ENCODE assay signal across 7 mouse cellular contexts in genomic region chr6:4904055-4904450, GRCm38 (mm10). TPM values are rescaled to one million over a fixed set of nuclear protein-coding genes. Genes with fewer than 3 reads are reported as not detected.
DNase-seq lines count a peak whose midpoint lies in the region; ATAC-seq and TF ChIP-seq lines count a peak whose summit lies in the region.

No protein-coding gene starts in this region.

- H3K4me1 ChIP-seq in E14TG2a.4 (replicated peaks; ENCODE audit: low read depth, low read length) = peaks cover 38% of the 10 kb centered on the region
- H3K4me1 ChIP-seq in embryonic facial prominence, embryonic 13.5 days = peaks cover 15% of the 10 kb centered on the region
- peaks cover 35% of the 10 kb centered on the region for H3K4me1 ChIP-seq in hindbrain, embryonic 12.5 days
- peaks cover 19% of the 10 kb centered on the region for H3K4me1 ChIP-seq in limb, embryonic 12.5 days (replicated peaks)
- peaks cover 48% of the 10 kb centered on the region for H3K4me1 ChIP-seq in midbrain, embryonic 15.5 days

- peak overlapping the region; percentile 89 for H3K9ac ChIP-seq in embryonic facial prominence, embryonic 13.5 days
- H3K9ac ChIP-seq in hindbrain, embryonic 12.5 days = peak overlapping the region; percentile 97
- H3K9ac ChIP-seq in limb, embryonic 12.5 days (replicated peaks) = peak overlapping the region; percentile 96
- H3K9ac ChIP-seq in midbrain, embryonic 15.5 days = peak overlapping the region; percentile 97

- peak overlapping the region; percentile 90 for H3K27ac ChIP-seq in embryonic facial prominence, embryonic 13.5 days
- peak overlapping the region; percentile 98 for H3K27ac ChIP-seq in hindbrain, embryonic 12.5 days
- H3K27ac ChIP-seq in limb, embryonic 12.5 days = peak overlapping the region; percentile 95
- H3K27ac ChIP-seq in midbrain, embryonic 15.5 days = peak overlapping the region; percentile 96

- ATAC-seq in embryonic facial prominence, embryonic 13.5 days (ENCODE audit: insufficient number of reproducible peaks, insufficient read depth, low FRiP score, low TSS enrichment, low read depth) = no peak
- ATAC-seq in hindbrain, embryonic 12.5 days (ENCODE audit: low FRiP score) = peak; percentile 32
- ATAC-seq in limb, embryonic 12.5 days (ENCODE audit: insufficient number of reproducible peaks, insufficient read depth, low FRiP score, low TSS enrichment, low read depth) = 0 out of 2 replicates have a peak, but pooled peaks have one; percentile 28
- ATAC-seq in midbrain, embryonic 15.5 days (replicated peaks) = peak; percentile 31
- ATAC-seq in inflammation-experienced regulatory T-cells, adult 6 months = no peak

- DNase-seq in ES-CJ7 (ENCODE audit: low read depth, low spot score) = peak; percentile 23

- 4% methylated on average over 9 of the region's 9 CpGs for WGBS in embryonic facial prominence, embryonic 13.5 days
- 3% methylated on average over 9 of the region's 9 CpGs for WGBS in hindbrain, embryonic 12.5 days
- WGBS in limb, embryonic 12.5 days = 3% methylated on average over 9 of the region's 9 CpGs
- WGBS in midbrain, embryonic 15.5 days = 4% methylated on average over 9 of the region's 9 CpGs

- TF ChIP-seq CTCF in E14TG2a.4 (conservative IDR thresholded peaks at IDR 0.05; ENCODE audit: low read length) = no peak

- peak overlapping the region; percentile 86 for H3K4me3 ChIP-seq in E14TG2a.4 (replicated peaks; ENCODE audit: low read length)
- peak overlapping the region; percentile 76 for H3K4me3 ChIP-seq in embryonic facial prominence, embryonic 13.5 days
- H3K4me3 ChIP-seq in hindbrain, embryonic 12.5 days = peak overlapping the region; percentile 77
- peak overlapping the region; percentile 68 for H3K4me3 ChIP-seq in limb, embryonic 12.5 days (replicated peaks)
- H3K4me3 ChIP-seq in midbrain, embryonic 15.5 days = peak overlapping the region; percentile 87

- no peaks in the 10 kb centered on the region for H3K27me3 ChIP-seq in E14TG2a.4 (ENCODE audit: insufficient read depth, low read length)
- H3K27me3 ChIP-seq in embryonic facial prominence, embryonic 13.5 days = no peaks in the 10 kb centered on the region
- no peaks in the 10 kb centered on the region for H3K27me3 ChIP-seq in hindbrain, embryonic 12.5 days
- H3K27me3 ChIP-seq in limb, embryonic 12.5 days = no peaks in the 10 kb centered on the region
- no peaks in the 10 kb centered on the region for H3K27me3 ChIP-seq in midbrain, embryonic 15.5 days (replicated peaks)

- H3K36me3 ChIP-seq in E14TG2a.4 (ENCODE audit: insufficient read depth, low read length) = peaks cover 14% of the 10 kb centered on the region
- no peaks in the 10 kb centered on the region for H3K36me3 ChIP-seq in embryonic facial prominence, embryonic 13.5 days
- 0 out of 2 replicates have a peak, but pooled peaks cover 4% of the 10 kb centered on the region for H3K36me3 ChIP-seq in hindbrain, embryonic 12.5 days
- H3K36me3 ChIP-seq in limb, embryonic 12.5 days = 0 out of 2 replicates have a peak, but pooled peaks cover 6% of the 10 kb centered on the region
- no peaks in the 10 kb centered on the region for H3K36me3 ChIP-seq in midbrain, embryonic 15.5 days (replicated peaks)

- peak overlapping the region; percentile 81 for H3K4me2 ChIP-seq in embryonic facial prominence, embryonic 13.5 days
- peak overlapping the region; percentile 74 for H3K4me2 ChIP-seq in hindbrain, embryonic 12.5 days (replicated peaks)
- H3K4me2 ChIP-seq in limb, embryonic 12.5 days = peak overlapping the region; percentile 77
- H3K4me2 ChIP-seq in midbrain, embryonic 15.5 days = peak overlapping the region; percentile 76

- no peaks in the 10 kb centered on the region for H3K9me3 ChIP-seq in E14TG2a.4 (ENCODE audit: low read length)
- no peaks in the 10 kb centered on the region for H3K9me3 ChIP-seq in embryonic facial prominence, embryonic 13.5 days
- H3K9me3 ChIP-seq in hindbrain, embryonic 12.5 days (replicated peaks) = no peaks in the 10 kb centered on the region
- H3K9me3 ChIP-seq in limb, embryonic 12.5 days = no peaks in the 10 kb centered on the region
- no peaks in the 10 kb centered on the region for H3K9me3 ChIP-seq in midbrain, embryonic 15.5 days

RNA-seq across cellular contexts. Expression of gene Ppp1r9a, which starts 1.3 kb away (rescaled TPM):
- polyA plus RNA-seq in embryonic facial prominence, embryonic 13.5 days (2015; fragmentation: Nextera tagmentation; extraction: Ambion mirVana) = 19.0 and 19.7 TPM in 2 replicates
- 28.3 and 30.9 TPM in 2 replicates for polyA plus RNA-seq in hindbrain, embryonic 12.5 days (2016; fragmentation: Nextera tagmentation; extraction: Ambion mirVana)
- 27.0 and 27.8 TPM in 2 replicates for polyA plus RNA-seq in limb, embryonic 12.5 days (2016; fragmentation: Nextera tagmentation; extraction: Ambion mirVana)
- polyA plus RNA-seq in midbrain, embryonic 15.5 days (2015; fragmentation: Nextera tagmentation; extraction: Ambion mirVana) = 50.1 and 51.7 TPM in 2 replicates
- polyA plus RNA-seq in inflammation-experienced regulatory T-cells, adult 6 months (2017; shearing (Covaris generic)) = not detected

Comparison
In these comparisons a context has a peak if more than half of its experiments do, and no peak if none do; other contexts are left out.
1. ATAC-seq: peak in hindbrain, embryonic 12.5 days (single experiment), limb, embryonic 12.5 days (single experiment) and midbrain, embryonic 15.5 days (single experiment); none in embryonic facial prominence, embryonic 13.5 days (single experiment) and inflammation-experienced regulatory T-cells, adult 6 months (single experiment).
2. RNA of gene Ppp1r9a, which starts 1.3 kb away (polyA plus RNA-seq): 50.1 to 51.7 TPM in midbrain, embryonic 15.5 days, 28.3 to 30.9 TPM in hindbrain, embryonic 12.5 days, 27.0 to 27.8 TPM in limb, embryonic 12.5 days and 19.0 to 19.7 TPM in embryonic facial prominence, embryonic 13.5 days; not detected in inflammation-experienced regulatory T-cells, adult 6 months; every median in the first group is over 10 times any median in the second.
3. Peak in every context shown above with its lines, with median percentiles within 50 percentile points of each other: H3K4me3 ChIP-seq, H3K27ac ChIP-seq, H3K4me2 ChIP-seq and H3K9ac ChIP-seq.